Mouse (Mus musculus): Measurements from ENCODE around the gene Tubb3. TPM values are rescaled to one million over a fixed set of nuclear protein-coding genes. Genes with fewer than 3 reads are reported as not detected.
A peak's percentile ranks its signal among the peaks of the same experiment; 100 is the strongest.

Tubb3 gene
- total RNA-seq (2021) = 7.3 and 32.4 TPM in 2 replicates
- long read RNA-seq, experiment 1, transcript Tubb3-201 (4 exons, 1,868 nt) = major isoform, 26 of 28 reads
- long read RNA-seq, experiment 1, partial matches to known transcripts = 0 of 28 reads
- long read RNA-seq, experiment 1, other reads (novel, unspliced or antisense) = 1 of 28 reads
- long read RNA-seq, experiment 2, transcript Tubb3-201 (4 exons, 1,868 nt) = major isoform, 13 of 13 reads
- long read RNA-seq, experiment 2, partial matches to known transcripts = 0 of 13 reads
- long read RNA-seq, experiment 2, other reads (novel, unspliced or antisense) = 0 of 13 reads

DNA sequence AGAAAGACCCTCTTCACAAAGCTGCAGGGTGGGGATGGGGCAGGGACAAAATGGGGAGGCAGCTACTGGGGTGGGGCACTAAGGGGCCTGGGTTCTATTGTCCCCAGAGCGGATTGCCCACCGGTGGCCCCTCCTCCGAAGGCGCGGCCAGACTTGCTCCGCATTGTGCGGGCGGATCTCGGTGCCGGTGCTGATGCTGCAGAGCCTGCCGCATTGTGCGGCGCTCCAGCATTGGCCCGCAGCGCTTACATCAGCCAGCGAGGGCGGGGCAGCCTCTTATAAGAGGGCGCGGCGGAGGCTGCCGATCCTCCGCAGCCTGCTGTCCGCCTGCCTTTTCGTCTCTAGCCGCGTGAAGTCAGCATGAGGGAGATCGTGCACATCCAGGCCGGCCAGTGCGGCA lies at the start of gene Tubb3:
Gene Tubb3 (plus strand): TSS at position 179 of the 400 bp plus-strand sequence.
- DNase-seq = peak; percentile 71

DNA sequence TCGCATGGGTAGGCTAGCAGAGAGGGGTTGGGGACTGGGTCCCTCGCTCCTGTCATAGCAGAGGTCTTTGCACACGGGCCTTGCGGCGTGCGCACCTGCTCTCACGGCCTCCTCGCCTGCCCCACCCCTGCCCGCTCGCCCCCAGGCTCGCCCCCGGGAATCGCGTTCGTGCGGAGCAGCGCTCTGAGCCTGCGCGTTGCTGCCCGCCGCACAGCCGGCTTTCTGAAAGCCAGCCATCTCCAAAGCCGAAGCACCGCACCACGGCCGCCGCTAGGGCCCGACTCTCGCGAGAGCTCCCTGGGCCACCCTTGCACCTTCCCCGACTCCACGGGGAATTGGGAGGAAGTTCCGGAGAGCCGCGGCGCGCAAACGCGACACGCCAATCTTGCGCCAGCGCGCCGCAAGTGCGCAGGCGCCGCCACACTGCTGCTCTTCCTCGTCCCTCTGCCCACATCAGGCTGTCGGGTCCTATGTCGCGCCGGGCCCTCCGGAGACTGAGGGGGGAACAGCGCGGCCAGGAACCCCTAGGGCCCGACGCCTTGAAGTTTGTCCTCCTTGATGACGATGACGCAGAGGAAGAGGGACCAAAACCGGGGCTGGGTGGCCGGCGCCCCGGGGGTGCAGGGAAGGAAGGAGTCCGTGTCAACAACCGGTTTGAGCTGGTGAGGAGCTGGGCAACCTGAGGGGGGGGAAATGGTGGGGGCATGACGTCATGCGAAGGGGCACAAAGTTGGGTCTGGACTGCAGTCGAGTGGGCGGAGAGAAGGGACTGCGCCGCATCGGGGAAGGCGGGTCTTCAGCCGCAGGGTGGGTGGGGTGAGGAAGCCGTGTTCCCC lies 37.6 kb upstream of the Tubb3 start, which contains the start of gene Tcf25:
Gene Tcf25 (plus strand): TSS at position 351 of the 836 bp plus-strand sequence.
- peak; percentile 98 for DNase-seq

DNA sequence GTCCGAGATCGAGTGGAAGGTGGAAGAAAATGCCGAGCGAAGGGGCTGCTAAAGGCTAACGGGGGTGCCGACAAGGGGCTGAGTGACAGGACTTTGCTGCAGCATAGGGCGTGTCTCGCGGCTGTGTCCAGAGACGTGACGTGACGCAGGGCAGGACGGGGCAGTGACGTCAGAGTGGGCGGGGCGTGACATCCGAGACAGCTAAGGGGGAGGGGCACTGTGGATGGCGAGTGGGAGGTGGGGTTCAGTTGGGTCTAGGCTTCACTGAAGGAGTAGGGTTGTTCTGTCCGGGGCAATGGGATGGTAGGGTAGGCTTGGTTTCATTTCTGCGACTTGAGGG lies 37.0 kb upstream of the Tubb3 start:
- peak; percentile 98 for DNase-seq

DNA sequence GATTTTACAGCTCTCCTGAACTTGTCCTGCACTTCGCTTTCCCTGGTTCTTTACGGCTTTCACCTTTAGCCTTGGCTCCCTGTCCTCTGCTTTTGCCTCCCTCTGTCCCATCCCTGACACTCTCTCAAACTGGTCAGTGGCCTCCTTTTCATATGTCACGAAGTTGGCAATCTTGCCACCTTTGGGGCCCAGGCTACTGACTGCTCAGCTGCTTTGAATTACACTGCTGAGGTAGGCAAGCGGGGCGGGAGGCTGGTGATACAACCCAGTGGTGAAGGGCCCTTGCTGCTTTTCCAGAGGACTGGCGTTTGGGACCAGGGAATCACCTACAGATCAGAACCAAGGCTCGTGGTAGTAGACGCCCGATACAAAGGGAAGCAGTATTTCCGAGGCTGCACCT lies 35.5 kb upstream of the Tubb3 start:
- no peak for DNase-seq

DNA sequence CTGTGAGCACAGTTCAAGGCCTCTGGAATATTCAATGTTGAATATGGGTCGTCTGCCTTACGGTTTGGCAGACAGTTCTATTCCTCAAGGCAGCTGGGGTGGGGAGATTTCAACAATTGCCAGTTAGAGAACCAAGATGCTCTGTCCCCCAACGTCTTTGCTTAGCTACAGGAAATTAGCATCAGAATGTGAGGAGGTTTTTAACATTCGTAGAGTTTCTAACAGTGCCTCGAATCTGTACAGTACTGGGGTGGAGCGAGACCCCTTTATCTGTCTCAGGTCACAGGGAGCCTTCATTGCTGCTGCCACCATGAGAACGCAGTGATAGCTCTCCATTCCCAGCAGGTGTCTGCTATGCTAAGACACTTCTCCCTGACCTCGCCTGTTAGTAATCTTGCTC lies 35.1 kb upstream of the Tubb3 start:
- no peak for DNase-seq

DNA sequence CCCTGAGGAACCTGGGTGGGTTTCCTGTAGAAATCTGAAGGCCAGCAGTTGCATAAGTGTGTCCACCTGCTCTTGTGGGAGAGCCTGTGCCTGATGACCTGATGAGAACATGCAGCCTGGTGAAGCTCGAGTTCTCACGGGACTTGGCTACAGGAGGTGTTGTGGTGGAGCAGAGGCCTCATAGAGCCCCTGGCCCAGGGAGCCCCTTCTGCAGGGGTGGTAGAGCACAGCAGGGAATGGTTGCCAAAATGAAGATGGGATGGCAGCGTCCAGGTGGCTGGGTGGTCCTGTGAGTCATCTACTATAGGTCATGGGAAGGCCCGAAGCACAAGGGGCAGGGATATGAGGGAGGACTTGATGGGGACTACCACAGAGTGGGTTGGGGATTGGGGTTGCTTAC lies 29.5 kb upstream of the Tubb3 start:
- DNase-seq = no peak

DNA sequence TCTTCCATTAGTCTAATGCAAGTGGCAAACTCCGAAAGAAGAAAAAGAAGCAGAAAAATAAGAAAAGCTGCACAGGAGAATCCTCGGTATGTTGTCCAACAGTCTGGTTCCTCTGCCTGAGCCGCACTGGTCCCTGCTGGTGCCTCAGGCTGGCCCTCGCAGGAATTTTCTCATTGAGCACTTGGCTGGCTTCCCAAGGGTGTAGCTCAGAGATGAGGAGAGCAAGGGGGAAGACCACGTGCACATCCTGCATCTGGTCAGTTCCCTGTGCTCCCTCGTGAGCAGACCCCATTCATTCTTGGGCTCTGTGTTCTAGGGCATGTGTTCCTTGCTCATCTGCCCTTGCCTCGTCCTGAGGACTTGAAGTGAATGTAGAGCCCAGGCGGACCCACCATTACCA lies 28.7 kb upstream of the Tubb3 start:
- DNase-seq = no peak

DNA sequence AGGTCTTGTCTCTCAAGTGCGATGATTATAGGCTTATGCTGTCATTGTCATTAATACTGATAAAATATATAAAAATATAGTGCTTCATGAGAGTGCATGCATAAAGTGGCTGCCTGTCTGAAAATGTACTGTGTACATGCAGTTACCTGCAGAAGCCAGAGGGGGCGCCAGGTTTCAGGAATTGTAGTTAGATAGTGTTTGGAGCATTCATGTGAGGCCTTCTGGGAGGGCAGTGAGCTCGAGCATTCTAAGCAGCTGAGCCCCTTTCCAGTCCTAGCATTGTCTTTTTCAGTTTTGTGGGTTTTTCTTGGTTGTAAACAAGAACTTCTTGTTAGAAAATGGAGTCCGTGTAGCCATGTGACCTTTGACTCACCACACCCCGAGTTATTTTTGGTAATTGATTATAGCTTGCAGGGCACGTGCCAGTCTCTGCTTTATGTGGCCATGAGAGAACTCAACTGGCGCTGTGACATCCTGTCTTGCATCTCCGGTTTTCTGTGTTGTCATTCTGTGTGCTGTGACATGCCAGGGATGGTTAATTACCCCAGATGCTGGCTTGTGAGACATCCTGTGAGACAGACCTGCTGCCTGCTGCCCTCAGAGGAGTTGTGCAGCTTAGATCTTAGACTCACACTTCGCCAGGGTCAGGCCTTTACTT lies 26.2 kb upstream of the Tubb3 start:
- DNase-seq = peak; percentile 71

DNA sequence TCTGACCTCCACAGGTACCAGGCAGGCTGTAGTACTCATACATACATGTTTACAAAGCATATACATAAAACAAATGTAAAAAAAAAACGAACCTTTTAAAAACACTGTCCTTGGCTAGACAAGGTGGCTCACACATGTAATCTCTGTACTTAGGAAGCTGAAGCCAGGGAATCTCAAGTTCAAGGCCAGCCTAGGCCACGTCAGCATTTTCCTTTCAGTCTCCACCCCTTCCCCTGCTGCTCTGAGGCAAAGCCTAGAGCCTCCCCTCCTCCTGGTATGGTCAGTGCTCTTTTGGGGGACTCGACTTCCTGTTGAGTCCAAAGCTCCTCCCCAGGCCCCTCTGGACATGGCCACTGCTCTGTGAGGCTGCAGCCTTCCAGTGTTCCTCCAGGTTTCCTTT lies 24.2 kb upstream of the Tubb3 start:
- DNase-seq = peak; percentile 62

DNA sequence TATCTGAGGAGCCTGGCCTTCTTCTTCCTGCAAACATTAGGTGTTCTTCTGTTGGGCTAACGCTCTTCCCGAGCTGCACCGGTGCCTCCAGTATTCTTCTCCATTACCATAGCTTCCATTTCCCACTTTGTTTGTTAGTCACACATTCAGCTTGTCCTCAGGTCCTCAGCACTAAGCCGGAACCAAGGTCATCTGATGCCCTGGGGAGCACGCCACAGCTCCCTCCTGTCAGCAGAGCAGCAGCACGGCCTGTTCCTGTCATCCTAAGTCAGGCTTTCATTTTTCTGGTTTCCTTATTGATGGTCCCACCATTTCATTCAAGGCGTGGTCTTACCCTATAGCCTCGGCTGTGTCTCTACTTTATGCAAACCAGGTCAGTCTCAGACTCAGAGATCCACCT lies 23.4 kb upstream of the Tubb3 start:
- DNase-seq = no peak

DNA sequence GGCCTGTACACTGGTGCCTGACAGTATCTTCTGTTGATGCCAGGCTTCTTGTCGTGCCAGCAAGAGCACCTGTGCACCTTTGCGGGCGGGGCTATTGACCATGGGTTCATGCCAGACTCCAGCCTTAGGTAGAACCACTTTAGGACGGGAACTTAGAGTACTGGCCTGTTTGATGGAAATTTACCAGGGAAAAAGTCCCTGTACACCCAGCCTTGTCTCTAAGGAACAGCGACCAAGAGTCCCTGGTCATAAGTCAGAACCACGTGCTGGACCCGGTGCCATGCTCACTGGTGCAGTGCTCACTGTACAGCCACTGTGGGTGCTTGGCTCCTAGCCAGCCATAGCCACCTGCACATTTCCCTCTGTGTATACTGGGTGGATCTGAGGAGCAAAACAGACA lies 22.2 kb upstream of the Tubb3 start:
- no peak for DNase-seq

DNA sequence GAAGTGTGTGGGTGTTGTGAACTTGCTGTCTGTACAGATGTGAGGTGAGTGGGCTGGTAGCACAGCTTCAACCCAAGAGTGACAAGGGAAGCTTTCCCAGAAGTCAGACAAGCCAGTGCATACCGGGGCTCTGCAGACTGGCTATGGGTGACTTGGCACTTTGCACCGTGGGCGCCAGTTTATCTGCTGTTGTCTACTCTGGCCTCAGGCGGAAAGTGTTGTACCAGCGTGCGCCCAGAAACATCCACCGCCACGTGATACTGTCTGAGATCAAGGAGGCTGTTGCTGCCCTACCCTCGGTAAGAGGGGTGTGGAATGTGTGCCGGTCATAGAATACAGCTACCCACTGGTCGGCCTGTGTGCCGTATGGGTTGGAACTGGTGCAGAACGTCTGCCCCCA lies 12.9 kb upstream of the Tubb3 start:
- DNase-seq = no peak

DNA sequence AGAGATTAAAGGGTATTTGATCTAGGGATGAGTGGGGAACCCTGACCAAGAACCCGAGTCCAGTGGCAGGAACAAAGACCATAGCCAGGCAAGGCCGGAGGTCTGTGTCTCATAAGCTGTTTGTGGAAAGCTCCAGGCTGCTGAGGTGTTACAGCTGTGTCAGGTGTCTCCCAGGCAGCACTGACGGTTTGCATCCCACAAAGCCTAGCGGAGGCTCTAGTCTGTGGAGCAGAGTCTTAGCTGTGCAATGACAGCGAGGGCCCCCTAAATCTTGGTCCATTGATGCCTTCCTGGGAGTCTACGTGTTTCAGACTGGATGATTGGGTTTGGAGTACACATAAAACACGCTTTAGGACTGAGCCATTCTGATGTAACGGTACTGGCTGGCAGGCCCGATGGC lies 9.3 kb upstream of the Tubb3 start:
- no peak for DNase-seq

DNA sequence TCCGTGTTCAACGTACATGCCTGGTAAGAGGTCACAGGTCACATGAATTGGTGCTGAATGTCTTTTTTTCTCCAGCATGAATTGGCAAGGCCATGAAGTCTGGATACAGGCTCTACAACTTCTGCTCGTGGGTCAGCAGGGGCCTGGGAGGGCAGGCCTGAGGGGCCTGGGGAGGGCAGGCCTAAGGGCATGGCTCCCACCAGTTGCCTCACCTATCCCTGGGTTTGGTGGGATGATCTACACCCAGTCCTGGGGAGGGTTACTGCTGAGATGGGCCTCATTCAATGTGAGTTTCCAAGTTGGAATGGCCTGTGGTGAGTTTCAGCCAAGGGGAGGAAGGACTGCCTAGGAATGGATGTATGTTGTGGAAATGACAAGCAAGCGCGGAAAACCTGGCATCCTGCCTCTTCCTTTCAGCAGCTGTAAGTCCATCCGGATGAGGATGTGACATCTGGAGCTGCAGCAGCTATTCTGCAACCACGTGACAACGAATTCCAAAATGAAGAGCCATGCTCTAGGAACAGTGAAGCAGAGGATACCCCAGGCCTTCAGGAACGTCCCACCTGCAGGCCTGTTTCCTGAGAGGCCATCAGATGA lies 8.4 kb upstream of the Tubb3 start:
- DNase-seq = no peak

DNA sequence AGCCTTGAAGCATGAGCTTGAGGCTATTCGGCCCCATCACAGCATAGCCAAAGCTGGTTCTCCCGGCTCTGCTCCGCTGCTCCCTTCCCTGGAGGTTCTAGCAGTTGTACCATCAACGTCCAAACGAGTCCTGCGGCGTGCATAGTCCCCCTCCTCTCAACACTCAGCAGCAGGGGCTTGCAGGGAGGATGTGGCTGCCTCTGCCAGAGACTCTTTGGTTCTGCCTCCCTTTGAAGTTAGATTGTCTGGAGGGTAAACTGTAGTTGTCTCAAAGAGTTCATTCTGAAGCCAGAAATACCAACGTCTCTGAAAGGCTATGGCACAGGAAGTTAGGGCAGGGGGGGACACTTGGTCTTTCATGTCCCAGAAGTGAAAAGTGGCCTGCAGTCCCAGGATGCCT lies 6.7 kb upstream of the Tubb3 start:
- no peak for DNase-seq

DNA sequence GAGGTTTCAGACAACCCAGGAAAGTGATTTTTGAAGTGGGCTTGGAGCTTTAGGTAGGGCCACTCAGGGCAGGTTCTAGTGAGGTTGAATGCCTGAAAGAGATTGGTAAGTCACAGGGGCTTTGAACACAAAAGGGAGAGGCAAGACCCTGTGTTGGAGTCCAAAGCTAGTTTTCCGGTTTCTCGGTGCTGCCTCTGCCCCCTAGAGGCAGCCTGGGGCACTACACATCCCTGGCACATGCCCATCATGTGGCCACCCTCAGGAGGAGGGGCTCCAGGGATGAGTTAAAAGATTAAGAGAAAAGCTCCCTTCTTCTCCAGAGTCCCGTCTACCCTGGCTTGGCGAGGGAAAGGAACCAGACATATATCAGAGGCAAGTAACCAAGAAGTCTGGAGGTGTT lies 4.4 kb upstream of the Tubb3 start, which contains the start of gene Mc1r:
Gene Mc1r (plus strand): TSS at position 322 of the 400 bp plus-strand sequence.
- DNase-seq = peak; percentile 83

DNA sequence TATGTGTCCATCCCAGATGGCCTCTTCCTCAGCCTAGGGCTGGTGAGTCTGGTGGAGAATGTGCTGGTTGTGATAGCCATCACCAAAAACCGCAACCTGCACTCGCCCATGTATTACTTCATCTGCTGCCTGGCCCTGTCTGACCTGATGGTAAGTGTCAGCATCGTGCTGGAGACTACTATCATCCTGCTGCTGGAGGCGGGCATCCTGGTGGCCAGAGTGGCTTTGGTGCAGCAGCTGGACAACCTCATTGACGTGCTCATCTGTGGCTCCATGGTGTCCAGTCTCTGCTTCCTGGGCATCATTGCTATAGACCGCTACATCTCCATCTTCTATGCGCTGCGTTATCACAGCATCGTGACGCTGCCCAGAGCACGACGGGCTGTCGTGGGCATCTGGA lies 3.6 kb upstream of the Tubb3 start:
- no peak for DNase-seq

DNA sequence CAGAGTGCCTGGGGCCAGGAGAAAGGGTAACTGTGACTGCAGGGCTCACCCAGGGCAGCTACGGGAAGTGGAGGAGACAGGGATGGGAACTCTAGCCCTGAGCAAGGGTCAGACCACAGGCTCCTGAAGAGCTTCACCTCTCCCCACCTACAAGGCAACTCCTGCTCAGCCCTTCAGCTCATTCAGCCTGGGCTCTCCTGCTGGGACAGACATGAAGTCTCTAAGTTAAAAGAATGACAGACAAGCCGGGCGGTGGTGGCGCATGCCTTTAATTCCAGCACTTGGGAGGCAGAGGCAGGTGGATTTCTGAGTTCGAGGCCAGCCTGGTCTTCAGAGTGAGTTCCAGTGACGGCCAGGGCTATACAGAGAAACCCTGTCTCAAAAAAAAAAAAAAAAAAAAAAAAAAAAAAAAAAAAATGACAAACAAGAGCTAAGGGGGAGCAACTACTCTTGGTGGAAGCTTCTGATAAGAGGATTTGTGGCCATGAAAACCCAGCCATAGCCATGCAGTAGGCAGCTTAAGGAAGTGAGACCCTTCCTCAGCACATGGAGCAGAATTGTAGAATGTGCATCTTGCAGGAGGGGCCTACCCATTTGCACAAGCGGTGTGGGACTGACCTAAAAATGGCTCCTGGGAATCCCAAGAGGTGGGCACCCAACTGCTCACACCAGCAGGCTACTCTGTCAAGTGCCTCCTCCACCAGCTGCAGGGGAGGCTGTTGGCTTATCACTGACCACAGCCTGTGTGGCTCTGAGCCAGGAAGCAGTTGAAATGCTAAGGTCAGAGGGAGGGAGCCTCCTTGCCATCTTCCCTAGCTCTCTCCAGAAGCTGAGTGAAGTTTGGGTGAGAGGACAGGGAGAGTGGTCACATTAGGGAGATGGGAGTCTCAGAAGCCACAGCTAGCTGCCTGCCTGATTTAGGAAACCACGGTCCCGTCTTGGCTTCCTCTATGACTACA lies 2.4 kb upstream of the Tubb3 start:
- DNase-seq = peak; percentile 82

DNA sequence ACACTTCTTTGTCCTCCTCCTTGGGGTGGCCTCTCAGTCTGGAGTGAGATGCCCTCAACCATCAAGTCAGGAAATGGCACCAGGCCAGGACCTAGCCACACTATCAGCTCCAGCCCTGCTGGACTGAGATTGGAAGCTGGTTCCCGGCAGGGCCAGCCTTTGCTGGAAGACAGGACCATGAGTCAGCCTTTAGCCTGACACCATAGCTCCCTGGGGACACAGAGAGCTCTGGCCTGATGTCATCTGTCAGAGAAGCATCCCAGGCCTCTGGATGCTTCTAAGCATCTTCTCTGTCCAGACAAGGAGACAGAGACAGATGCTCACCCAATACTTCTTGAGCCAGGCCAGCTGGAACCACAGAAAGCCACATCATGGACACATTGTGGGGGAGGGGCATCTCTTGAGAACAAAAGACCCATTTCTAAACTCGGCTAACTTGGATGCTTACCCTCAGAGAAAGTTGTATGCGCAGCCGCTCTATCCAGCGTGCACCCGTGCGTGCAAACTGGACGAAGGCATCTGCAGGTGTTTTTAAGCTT lies 1.1 kb upstream of the Tubb3 start:
- peak; percentile 78 for DNase-seq

DNA sequence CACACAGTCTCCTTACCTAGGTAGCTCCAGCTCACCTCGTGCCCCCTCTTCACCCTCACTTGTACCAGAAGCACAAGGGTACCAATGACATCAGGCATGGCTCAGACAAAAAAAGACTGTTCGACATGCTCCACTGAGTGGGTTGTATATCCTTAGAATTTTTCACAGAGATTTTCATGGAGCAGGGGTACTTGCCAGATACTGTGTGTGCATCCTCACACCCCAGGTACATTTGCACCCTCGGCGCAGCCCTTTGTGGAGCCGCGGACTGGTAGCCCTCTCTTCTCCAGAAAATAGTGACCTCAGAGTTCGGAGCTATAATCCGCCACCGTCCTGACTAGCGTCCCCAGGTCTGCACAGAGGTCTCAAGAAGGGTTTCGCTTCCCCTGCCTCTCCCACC lies 436 bp upstream of the Tubb3 start:
- no peak for DNase-seq

DNA sequence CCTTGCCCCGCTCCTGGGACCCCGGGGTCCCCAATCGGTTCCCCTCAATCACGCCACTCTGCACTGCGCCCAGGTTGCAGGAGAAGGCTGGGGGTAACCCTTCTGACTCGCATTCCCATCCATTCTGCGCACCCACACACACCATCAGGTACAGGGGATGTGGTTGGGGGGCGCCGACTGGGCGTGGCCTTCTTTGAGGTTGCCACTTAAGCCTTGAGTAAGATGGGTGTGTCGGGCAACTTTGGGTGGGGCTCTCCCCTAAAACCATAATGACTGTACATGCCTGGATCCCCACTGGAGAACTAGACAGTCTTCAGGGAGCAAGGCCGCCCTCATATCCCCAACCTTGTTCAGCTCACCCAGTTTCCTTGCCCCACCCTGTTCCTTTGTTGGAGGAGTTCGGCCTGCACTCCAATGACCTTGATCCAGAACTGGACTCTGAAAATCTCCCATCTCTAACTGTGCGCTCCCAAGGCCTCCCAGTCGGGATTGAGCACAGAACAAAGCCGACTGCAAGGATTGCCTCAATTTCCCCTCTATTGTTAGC lies 630 bp downstream of the Tubb3 start:
- no peak for DNase-seq

Data from adrenal gland, postnatal 14 days (tissue).